Comparison of ENCODE assay signal across 20 mouse cellular contexts in the genomic region with DNA sequence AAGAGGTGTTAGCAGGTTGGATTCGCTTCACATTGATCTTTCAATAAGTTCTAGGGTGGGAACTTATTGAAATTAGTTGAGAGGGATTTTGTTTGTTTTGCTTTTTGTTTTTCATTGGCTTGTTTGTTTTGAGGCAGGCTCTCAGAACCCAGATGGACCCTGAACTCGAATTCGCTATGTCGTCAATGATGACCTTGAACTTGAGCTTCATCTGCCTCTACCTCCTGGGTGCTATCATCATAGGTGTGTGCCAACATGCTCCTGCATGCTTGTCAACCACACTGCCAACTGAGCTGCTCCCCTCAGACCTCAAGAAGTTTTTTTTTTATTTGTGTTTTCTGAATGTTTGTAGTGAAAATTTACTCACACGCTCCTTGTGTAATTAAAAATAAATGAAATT.
"Had no signal": no experiment of that assay in that cellular context is flagged by ENCODE, and none has a peak within 500 bp of the region (broad histone marks: within the 10 kb centered on the region; RNA-seq: fewer than 3 reads in every experiment).

No protein-coding gene starts in this region.

- H3K4me1 ChIP-seq: limb, embryonic 10.5 days; limb, embryonic 15.5 days; liver, embryonic 13.5 days; liver, embryonic 15.5 days; megakaryocyte, embryonic 14.5 days; midbrain, embryonic 10.5 days; midbrain, embryonic 12.5 days; midbrain, embryonic 13.5 days; midbrain, embryonic 15.5 days had no signal

- ATAC-seq: midbrain, embryonic 13.5 days; midbrain, embryonic 15.5 days; midbrain, embryonic 16.5 days had no signal

- H3K27me3 ChIP-seq: limb, embryonic 12.5 days; limb, embryonic 13.5 days; limb, embryonic 15.5 days; liver, embryonic 13.5 days; liver, embryonic 15.5 days; lung, embryonic 15.5 days; megakaryocyte, embryonic 14.5 days; midbrain, embryonic 12.5 days; midbrain, embryonic 13.5 days; midbrain, embryonic 15.5 days had no signal

- H3K4me2 ChIP-seq: limb, embryonic 12.5 days; limb, embryonic 13.5 days; limb, embryonic 15.5 days; liver, embryonic 13.5 days; liver, embryonic 15.5 days; lung, embryonic 14.5 days; lung, embryonic 15.5 days; midbrain, embryonic 11.5 days; midbrain, embryonic 12.5 days; midbrain, embryonic 13.5 days; midbrain, embryonic 15.5 days had no signal

- H3K9ac ChIP-seq: limb, embryonic 12.5 days; limb, embryonic 13.5 days; limb, embryonic 15.5 days; liver, embryonic 13.5 days; liver, embryonic 14.5 days; liver, embryonic 15.5 days; lung, embryonic 14.5 days; lung, embryonic 15.5 days; midbrain, embryonic 12.5 days; midbrain, embryonic 13.5 days; midbrain, embryonic 15.5 days had no signal

- H3K9me3 ChIP-seq: limb, embryonic 10.5 days; limb, embryonic 12.5 days; limb, embryonic 13.5 days; limb, embryonic 15.5 days; liver, embryonic 13.5 days; liver, embryonic 15.5 days; lung, embryonic 15.5 days; midbrain, embryonic 10.5 days; midbrain, embryonic 12.5 days; midbrain, embryonic 13.5 days; midbrain, embryonic 15.5 days had no signal

- H3K27ac ChIP-seq: left cerebral cortex, adult 2 months; limb, embryonic 10.5 days; limb, embryonic 13.5 days; limb, embryonic 15.5 days; liver, embryonic 13.5 days; liver, embryonic 14.5 days; liver, embryonic 15.5 days; lung, embryonic 15.5 days; macrophage; midbrain, embryonic 10.5 days; midbrain, embryonic 12.5 days; midbrain, embryonic 13.5 days; midbrain, embryonic 15.5 days had no signal

- H3K36me3 ChIP-seq: limb, embryonic 10.5 days; limb, embryonic 12.5 days; limb, embryonic 13.5 days; limb, embryonic 15.5 days; liver, embryonic 13.5 days; liver, embryonic 15.5 days; lung, embryonic 15.5 days; midbrain, embryonic 10.5 days; midbrain, embryonic 12.5 days; midbrain, embryonic 13.5 days; midbrain, embryonic 15.5 days had no signal

- DNase-seq: layer of hippocampus, postnatal 36 days; liver, embryonic 13.5 days had no signal

- H3K4me3 ChIP-seq: left cerebral cortex, adult 2 months; limb, embryonic 10.5 days; limb, embryonic 12.5 days; limb, embryonic 13.5 days; limb, embryonic 15.5 days; liver, embryonic 13.5 days; liver, embryonic 15.5 days; lung, embryonic 15.5 days; megakaryocyte, embryonic 14.5 days; midbrain, embryonic 10.5 days; midbrain, embryonic 12.5 days; midbrain, embryonic 13.5 days; midbrain, embryonic 15.5 days; myocyte had no signal
